Mouse (Mus musculus): ENCODE measurements at regions not wholly inside any gene's neighbourhood (a gene's known extent, or its start where the extent isn't known, plus 50 kb on each side); places are given as distances from the start of the nearest gene placed in this dataset.
"Not testable (repeated sequence)": the region's sequence is repeated elsewhere in the genome, so short reads cannot be mapped to it uniquely, and the experiment has no call there.

- Histone ChIP-seq H3K4me2 (ENCODE audit: low read depth) (no peak overlapping the region), H3K4me3 (ENCODE audit: insufficient read depth in 1 of 2, low read depth in 2 of 2, low read length in 2 of 2) (no peak overlapping the region), H3K27ac (no peak overlapping the region), H3K27me3 (ENCODE audit: control insufficient read depth, insufficient read depth, low read length) (no peaks in the 10 kb centered on the region), H3K9ac (replicated peaks) (no peak overlapping the region), H3K9me3 (ENCODE audit: control insufficient read depth, low read length) (no peaks in the 10 kb centered on the region), H3K4me1 (replicated peaks; ENCODE audit: control insufficient read depth in 2 of 2, insufficient read depth in 2 of 2, low read length in 1 of 2) (no peaks in the 10 kb centered on the region), H3K36me3 (replicated peaks; ENCODE audit: control insufficient read depth, insufficient read depth, low read depth) (no peaks in the 10 kb centered on the region)
- DNase-seq (ENCODE audit: low read depth in 3 of 3, low spot score in 3 of 3) (no peak), ATAC-seq (ENCODE audit: insufficient read depth) (no peak)
- WGBS (ENCODE audit: insufficient replicate concordance) = 50% methylated on average over 3 of the region's 3 CpGs
- no peak for TF ChIP-seq EP300 (IDR thresholded peaks at IDR 0.05; ENCODE audit: low read depth)
- no peak for TF ChIP-seq CTCF (IDR thresholded peaks at IDR 0.05; ENCODE audit: low read depth)
These were observed 520.5 kb upstream of the Zfp386 start for GRCm38 (mm10) chr12:115527065-115527464.

GRCm38 (mm10) chr12:115542482-115542881, 505.0 kb upstream of the Zfp386 start:
- TF ChIP-seq CTCF (IDR thresholded peaks at IDR 0.05; ENCODE audit: low read depth) (no peak), EP300 (IDR thresholded peaks at IDR 0.05; ENCODE audit: low read depth) (no peak)
- Histone ChIP-seq H3K9ac (replicated peaks) (no peak overlapping the region), H3K27ac (no peak overlapping the region), H3K4me2 (ENCODE audit: low read depth) (no peak overlapping the region), H3K9me3 (ENCODE audit: control insufficient read depth, low read length) (no peaks in the 10 kb centered on the region), H3K4me1 (replicated peaks; ENCODE audit: control insufficient read depth in 2 of 2, insufficient read depth in 2 of 2, low read length in 1 of 2) (no peaks in the 10 kb centered on the region), H3K36me3 (replicated peaks; ENCODE audit: control insufficient read depth, insufficient read depth, low read depth) (no peaks in the 10 kb centered on the region), H3K4me3 (ENCODE audit: insufficient read depth in 1 of 2, low read depth in 2 of 2, low read length in 2 of 2) (no peak overlapping the region), H3K27me3 (ENCODE audit: control insufficient read depth, insufficient read depth, low read length) (no peaks in the 10 kb centered on the region)
- ATAC-seq (ENCODE audit: insufficient read depth) (no peak), DNase-seq (ENCODE audit: low read depth in 3 of 3, low spot score in 3 of 3) (no peak)
- WGBS (ENCODE audit: insufficient replicate concordance) = 48% methylated on average over 2 of the region's 2 CpGs

GRCm38 (mm10) chr12:115566878-115567277, 480.6 kb upstream of the Zfp386 start:
- not testable (repeated sequence) for H3K9ac ChIP-seq (replicated peaks); DNase-seq (ENCODE audit: low read depth in 3 of 3, low spot score in 3 of 3); H3K9me3 ChIP-seq (ENCODE audit: control insufficient read depth, low read length); H3K4me2 ChIP-seq (ENCODE audit: low read depth); H3K4me1 ChIP-seq (replicated peaks; ENCODE audit: control insufficient read depth in 2 of 2, insufficient read depth in 2 of 2, low read length in 1 of 2); H3K27ac ChIP-seq; H3K4me3 ChIP-seq (ENCODE audit: insufficient read depth in 1 of 2, low read depth in 2 of 2, low read length in 2 of 2); H3K36me3 ChIP-seq (replicated peaks; ENCODE audit: control insufficient read depth, insufficient read depth, low read depth); ATAC-seq (ENCODE audit: insufficient read depth); H3K27me3 ChIP-seq (ENCODE audit: control insufficient read depth, insufficient read depth, low read length)
- WGBS (ENCODE audit: insufficient replicate concordance) = 33% methylated on average over 4 of the region's 4 CpGs

- not testable (repeated sequence) for H3K4me1 ChIP-seq (replicated peaks; ENCODE audit: control insufficient read depth in 2 of 2, insufficient read depth in 2 of 2, low read length in 1 of 2); H3K36me3 ChIP-seq (replicated peaks; ENCODE audit: control insufficient read depth, insufficient read depth, low read depth); H3K27ac ChIP-seq; DNase-seq (ENCODE audit: low read depth in 3 of 3, low spot score in 3 of 3); H3K9me3 ChIP-seq (ENCODE audit: control insufficient read depth, low read length); H3K4me3 ChIP-seq (ENCODE audit: insufficient read depth in 1 of 2, low read depth in 2 of 2, low read length in 2 of 2); ATAC-seq (ENCODE audit: insufficient read depth); H3K27me3 ChIP-seq (ENCODE audit: control insufficient read depth, insufficient read depth, low read length); H3K4me2 ChIP-seq (ENCODE audit: low read depth); H3K9ac ChIP-seq (replicated peaks)
- WGBS (ENCODE audit: insufficient replicate concordance) = 58% methylated on average over 4 of the region's 4 CpGs
These were observed 454.5 kb upstream of the Zfp386 start for GRCm38 (mm10) chr12:115592985-115593384.

- WGBS (ENCODE audit: insufficient replicate concordance) = 65% methylated on average over 2 of the region's 2 CpGs
- H3K9ac ChIP-seq (replicated peaks) = no peak overlapping the region
- DNase-seq (ENCODE audit: low read depth in 3 of 3, low spot score in 3 of 3) (no peak), ATAC-seq (ENCODE audit: insufficient read depth) (no peak)
- no peak overlapping the region for H3K4me3 ChIP-seq (ENCODE audit: insufficient read depth in 1 of 2, low read depth in 2 of 2, low read length in 2 of 2)
- H3K4me1 ChIP-seq (replicated peaks; ENCODE audit: control insufficient read depth in 2 of 2, insufficient read depth in 2 of 2, low read length in 1 of 2) = no peaks in the 10 kb centered on the region
- H3K4me2 ChIP-seq (ENCODE audit: low read depth) = no peak overlapping the region
- no peaks in the 10 kb centered on the region for H3K27me3 ChIP-seq (ENCODE audit: control insufficient read depth, insufficient read depth, low read length)
- no peaks in the 10 kb centered on the region for H3K9me3 ChIP-seq (ENCODE audit: control insufficient read depth, low read length)
- no peaks in the 10 kb centered on the region for H3K36me3 ChIP-seq (replicated peaks; ENCODE audit: control insufficient read depth, insufficient read depth, low read depth)
- no peak overlapping the region for H3K27ac ChIP-seq
- TF ChIP-seq CTCF (IDR thresholded peaks at IDR 0.05; ENCODE audit: low read depth) = no peak
- TF ChIP-seq EP300 (IDR thresholded peaks at IDR 0.05; ENCODE audit: low read depth) = no peak
These were observed 443.8 kb upstream of the Zfp386 start for GRCm38 (mm10) chr12:115603763-115604162.

GRCm38 (mm10) chr12:115604951-115605350, 442.6 kb upstream of the Zfp386 start:
- WGBS (ENCODE audit: insufficient replicate concordance) = 31% methylated on average over 3 of the region's 3 CpGs
- no peak overlapping the region for H3K4me3 ChIP-seq (ENCODE audit: insufficient read depth in 1 of 2, low read depth in 2 of 2, low read length in 2 of 2)
- H3K27ac ChIP-seq = no peak overlapping the region
- H3K27me3 ChIP-seq (ENCODE audit: control insufficient read depth, insufficient read depth, low read length) = no peaks in the 10 kb centered on the region
- H3K9ac ChIP-seq (replicated peaks) = no peak overlapping the region
- H3K9me3 ChIP-seq (ENCODE audit: control insufficient read depth, low read length) = no peaks in the 10 kb centered on the region
- H3K36me3 ChIP-seq (replicated peaks; ENCODE audit: control insufficient read depth, insufficient read depth, low read depth) = no peaks in the 10 kb centered on the region
- H3K4me2 ChIP-seq (ENCODE audit: low read depth) = no peak overlapping the region
- no peaks in the 10 kb centered on the region for H3K4me1 ChIP-seq (replicated peaks; ENCODE audit: control insufficient read depth in 2 of 2, insufficient read depth in 2 of 2, low read length in 1 of 2)
- ATAC-seq (ENCODE audit: insufficient read depth) = no peak
- no peak for DNase-seq (ENCODE audit: low read depth in 3 of 3, low spot score in 3 of 3)
- TF ChIP-seq CTCF (IDR thresholded peaks at IDR 0.05; ENCODE audit: low read depth) = no peak
- TF ChIP-seq EP300 (IDR thresholded peaks at IDR 0.05; ENCODE audit: low read depth) = no peak

- H3K36me3 ChIP-seq (replicated peaks; ENCODE audit: control insufficient read depth, insufficient read depth, low read depth); DNase-seq (ENCODE audit: low read depth in 3 of 3, low spot score in 3 of 3); H3K4me1 ChIP-seq (replicated peaks; ENCODE audit: control insufficient read depth in 2 of 2, insufficient read depth in 2 of 2, low read length in 1 of 2); H3K27me3 ChIP-seq (ENCODE audit: control insufficient read depth, insufficient read depth, low read length); H3K27ac ChIP-seq; H3K9me3 ChIP-seq (ENCODE audit: control insufficient read depth, low read length); ATAC-seq (ENCODE audit: insufficient read depth); H3K4me2 ChIP-seq (ENCODE audit: low read depth); H3K4me3 ChIP-seq (ENCODE audit: insufficient read depth in 1 of 2, low read depth in 2 of 2, low read length in 2 of 2); H3K9ac ChIP-seq (replicated peaks): not testable (repeated sequence)
- no CpG with 5 or more reads among the region's 1 CpGs for WGBS (ENCODE audit: insufficient replicate concordance)
These were observed 424.8 kb upstream of the Zfp386 start for GRCm38 (mm10) chr12:115622564-115623233.
